ENCODE assay signal across 18 mouse cellular contexts in the genomic region with DNA sequence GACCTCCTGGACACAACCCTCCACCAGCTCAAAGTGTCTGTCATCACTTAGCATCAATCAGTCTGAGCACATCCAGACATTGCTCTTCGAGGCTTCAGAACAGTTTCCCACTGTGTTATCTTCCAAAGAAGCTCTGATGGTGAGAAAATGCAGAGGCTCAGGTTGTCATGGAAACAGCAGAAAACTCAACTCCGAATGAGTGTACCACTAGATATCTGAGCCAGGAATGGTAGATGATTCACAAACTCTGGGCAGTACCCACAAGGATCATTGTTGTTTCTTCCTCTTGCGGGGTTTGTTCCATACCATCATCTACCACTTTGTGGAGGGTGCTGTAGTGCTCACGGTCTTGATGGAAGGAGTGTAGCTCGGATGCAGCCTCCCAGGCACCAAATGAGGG. TPM values are rescaled to one million over a fixed set of nuclear protein-coding genes. Genes with fewer than 3 reads are reported as not detected.
DNase-seq lines count a peak whose midpoint lies in the region; ATAC-seq and TF ChIP-seq lines count a peak whose summit lies in the region.
"Had no signal": no experiment of that assay in that cellular context is flagged by ENCODE, and none has a peak within 500 bp of the region (broad histone marks: within the 10 kb centered on the region; RNA-seq: fewer than 3 reads in every experiment).

No protein-coding gene starts in this region.

- no peak overlapping the region for H3K27ac ChIP-seq in forebrain, embryonic 14.5 days (ENCODE audit: low read depth, low read length)
- no peak overlapping the region for H3K27ac ChIP-seq in forebrain, embryonic 10.5 days
- peak overlapping the region; percentile 42; the same call in 1 of the 2 replicates for H3K27ac ChIP-seq in left cerebral cortex, adult 2 months
- H3K27ac ChIP-seq: intestine, embryonic 15.5 days; lung, embryonic 15.5 days; midbrain, embryonic 12.5 days; stomach, postnatal 0 days had no signal

- no peaks in the 10 kb centered on the region for H3K9me3 ChIP-seq in forebrain, embryonic 14.5 days (replicated peaks; ENCODE audit: control insufficient read depth, low read length)
- H3K9me3 ChIP-seq in forebrain, embryonic 10.5 days: no peaks in the 10 kb centered on the region
- H3K9me3 ChIP-seq: intestine, embryonic 15.5 days; lung, embryonic 15.5 days; midbrain, embryonic 12.5 days had no signal

- intact Hi-C loops in left cerebral cortex, adult 2 months (cut with DNase I): no loop called here

- H3K4me2 ChIP-seq in forebrain, embryonic 14.5 days (ENCODE audit: low read length): no peak overlapping the region
- H3K4me2 ChIP-seq: intestine, embryonic 15.5 days; lung, embryonic 15.5 days; midbrain, embryonic 12.5 days had no signal

- no peaks in the 10 kb centered on the region for H3K36me3 ChIP-seq in forebrain, embryonic 14.5 days (ENCODE audit: control insufficient read depth, insufficient read depth, low read length)
- H3K36me3 ChIP-seq in forebrain, embryonic 10.5 days (replicated peaks): no peaks in the 10 kb centered on the region
- H3K36me3 ChIP-seq: intestine, embryonic 15.5 days; lung, embryonic 15.5 days; midbrain, embryonic 12.5 days had no signal

- peak; percentile 26; the same call in 1 of the 2 replicates for ATAC-seq in forebrain, embryonic 14.5 days
- ATAC-seq: intestine, embryonic 15.5 days had no signal

- no peaks in the 10 kb centered on the region for H3K27me3 ChIP-seq in forebrain, embryonic 14.5 days (replicated peaks; ENCODE audit: control insufficient read depth, insufficient read depth, low read length)
- no peaks in the 10 kb centered on the region for H3K27me3 ChIP-seq in forebrain, embryonic 10.5 days (ENCODE audit: poor library complexity, severe bottlenecking)
- H3K27me3 ChIP-seq: intestine, embryonic 15.5 days; lung, embryonic 15.5 days; midbrain, embryonic 12.5 days had no signal

- H3K4me1 ChIP-seq in forebrain, embryonic 14.5 days (ENCODE audit: control insufficient read depth, insufficient read depth, low read length): no peaks in the 10 kb centered on the region
- peaks cover 8% of the 10 kb centered on the region; the same call in 1 of the 2 replicates for H3K4me1 ChIP-seq in forebrain, embryonic 10.5 days
- H3K4me1 ChIP-seq: intestine, embryonic 15.5 days had no signal

- no peak for TF ChIP-seq CTCF in left cerebral cortex, adult 2 months (IDR thresholded peaks at IDR 0.05)

- DNase-seq in forebrain, embryonic 14.5 days (ENCODE audit: low spot score): peak; percentile 30
- no peak for DNase-seq in forebrain, embryonic 10.5 days (ENCODE audit: extremely low spot score, low spot score)
- peak; percentile 51 to 56 for DNase-seq in right cerebral cortex, adult 2 months (ENCODE audit: low spot score in 2 of 2)
- no peak for DNase-seq in right cerebral cortex, postnatal 4 days
- DNase-seq in left cerebral cortex, adult 2 months (ENCODE audit: extremely low spot score in 1 of 2, low spot score in 2 of 2): peak in 1 of 2 experiments; percentile 43
- no peak for DNase-seq in kidney, postnatal 36 days
- no peak for DNase-seq in adrenal gland, adult (ENCODE audit: inconsistent age in 2 of 2, low spot score in 1 of 2)
- DNase-seq in urinary bladder, adult 18-20 months (ENCODE audit: low spot score in 2 of 2): no peak
- DNase-seq: heart, adult 18-20 months; kidney, postnatal 14 days; liver had no signal

- H3K9ac ChIP-seq in forebrain, embryonic 14.5 days (ENCODE audit: low read length): no peak overlapping the region
- H3K9ac ChIP-seq: intestine, embryonic 15.5 days; lung, embryonic 15.5 days; midbrain, embryonic 12.5 days had no signal

- 78% methylated on average over 5 of the region's 5 CpGs for WGBS in forebrain, embryonic 14.5 days
- WGBS in forebrain, embryonic 10.5 days: 83% methylated on average over 5 of the region's 5 CpGs

- no peak overlapping the region for H3K4me3 ChIP-seq in forebrain, embryonic 14.5 days (ENCODE audit: low read depth, low read length)
- no peak overlapping the region for H3K4me3 ChIP-seq in forebrain, embryonic 10.5 days
- no peak overlapping the region for H3K4me3 ChIP-seq in left cerebral cortex, adult 2 months
- H3K4me3 ChIP-seq: intestine, embryonic 15.5 days; lung, embryonic 15.5 days; midbrain, embryonic 12.5 days had no signal

RNA-seq across cellular contexts. Expression of a gene that starts 4.4 kb away (rescaled TPM):
- 0.39 and 0.59 TPM in 2 replicates for polyA plus RNA-seq in forebrain, embryonic 14.5 days (2014; fragmentation: Nextera tagmentation; extraction: Ambion mirVana)
- 0.05 and 0.09 TPM in 2 replicates for polyA plus RNA-seq in forebrain, embryonic 10.5 days (2016; fragmentation: Nextera tagmentation; extraction: Ambion mirVana)
- total RNA-seq in left cerebral cortex, adult 2 months (2021): 1 to 10 TPM; 2.7 to 3.2 TPM

RNA-seq across cellular contexts. Expression of a gene that starts 35.9 kb away (rescaled TPM):
- polyA plus RNA-seq in forebrain, embryonic 14.5 days (2014; fragmentation: Nextera tagmentation; extraction: Ambion mirVana): 0.27 TPM in 1 of 2 replicates, not detected in the other
- polyA plus RNA-seq in forebrain, embryonic 10.5 days (2016; fragmentation: Nextera tagmentation; extraction: Ambion mirVana): 0.47 and 0.56 TPM in 2 replicates
- total RNA-seq in left cerebral cortex, adult 2 months (2021): under 1 TPM in 1 of 2 experiments, not detected in 1; 0.33 TPM
- total RNA-seq: heart, postnatal 25 days had no signal

RNA-seq across cellular contexts. Expression of a gene that starts 47.8 kb away (rescaled TPM):
- not detected in 2 replicates for polyA plus RNA-seq in forebrain, embryonic 14.5 days (2014; fragmentation: Nextera tagmentation; extraction: Ambion mirVana)
- 0.04 TPM in 1 of 2 replicates, not detected in the other for polyA plus RNA-seq in forebrain, embryonic 10.5 days (2016; fragmentation: Nextera tagmentation; extraction: Ambion mirVana)
- not detected for total RNA-seq in left cerebral cortex, adult 2 months (2021)
- total RNA-seq: heart, adult 18-20 months; heart, postnatal 25 days had no signal
- polyA plus RNA-seq: intestine, embryonic 15.5 days; lung, embryonic 15.5 days; midbrain, embryonic 12.5 days; neural tube, embryonic 14.5 days; stomach, postnatal 0 days had no signal

RNA-seq across cellular contexts. Expression of a gene that starts 54.5 kb away (rescaled TPM):
- polyA plus RNA-seq in forebrain, embryonic 14.5 days (2014; fragmentation: Nextera tagmentation; extraction: Ambion mirVana): not detected in 2 replicates
- polyA plus RNA-seq in forebrain, embryonic 10.5 days (2016; fragmentation: Nextera tagmentation; extraction: Ambion mirVana): not detected in 2 replicates
- total RNA-seq in left cerebral cortex, adult 2 months (2021): under 1 TPM in 1 of 2 experiments, not detected in 1; 0.43 TPM
- total RNA-seq: ES-E14; heart, adult 18-20 months; heart, postnatal 25 days had no signal
- polyA plus RNA-seq: intestine, embryonic 15.5 days; lung, embryonic 15.5 days; midbrain, embryonic 12.5 days; neural tube, embryonic 14.5 days; stomach, postnatal 0 days had no signal

Comparison
In these comparisons a context has a peak if more than half of its experiments do, and no peak if none do; other contexts are left out.
1. DNase-seq: peak in forebrain, embryonic 14.5 days (single experiment) and right cerebral cortex, adult 2 months (2 of 2); none in forebrain, embryonic 10.5 days (single experiment), right cerebral cortex, postnatal 4 days (single experiment), kidney, postnatal 36 days (0 of 2), adrenal gland, adult (0 of 2) and urinary bladder, adult 18-20 months (0 of 2).